Mouse (Mus musculus) limb, embryonic 12.5 days (tissue): ENCODE measurements around the gene Rab3gap2. TPM values are rescaled to one million over a fixed set of nuclear protein-coding genes. Genes with fewer than 3 reads are reported as not detected.

Experiments used
- ATAC-seq: fragments of 200-750 bp; cut with Nextera tagmentation; 2 replicates; pipeline ENCODE4 v1.8.0; 2017; ENCODE audit warnings: low read depth, moderate TSS enrichment; ENCODE audit not compliant: insufficient number of reproducible peaks, insufficient read depth, low FRiP score, low TSS enrichment
- H3K27ac ChIP-seq: fragments of 300-500 bp; sonication (generic); 2 replicates; pipeline ENCODE4 v1.5.1; 2016; ENCODE audit warnings: mild to moderate bottlenecking, moderate library complexity
- H3K27me3 ChIP-seq: fragments of 300-500 bp; sonication (generic); 2 replicates; pipeline ENCODE4 v1.6.1; 2016; ENCODE audit warnings: mild to moderate bottlenecking, moderate library complexity
- H3K36me3 ChIP-seq: fragments of 300-500 bp; sonication (generic); 2 replicates; pipeline ENCODE4 v1.6.1; 2016; ENCODE audit warnings: mild to moderate bottlenecking, moderate library complexity
- H3K4me1 ChIP-seq: fragments of 300-500 bp; sonication (generic); replicated peaks from 2 replicates; pipeline ENCODE4 v1.6.1; 2016
- H3K4me2 ChIP-seq: fragments of 300-500 bp; sonication (generic); 2 replicates; pipeline ENCODE4 v1.6.1; 2016; ENCODE audit warnings: mild to moderate bottlenecking, moderate library complexity
- H3K4me3 ChIP-seq: fragments of 300-500 bp; sonication (generic); replicated peaks from 2 replicates; pipeline ENCODE4 v1.5.1; 2016; ENCODE audit warnings: mild to moderate bottlenecking
- H3K9ac ChIP-seq: fragments of 300-500 bp; sonication (generic); replicated peaks from 2 replicates; pipeline ENCODE4 v1.6.1; 2016; ENCODE audit warnings: mild to moderate bottlenecking, moderate library complexity
- H3K9me3 ChIP-seq: fragments of 300-500 bp; sonication (generic); 2 replicates; pipeline ENCODE4 v1.6.1; 2016; ENCODE audit warnings: mild to moderate bottlenecking, moderate library complexity
- WGBS: fragments of 180-500 bp; shearing (Covaris S2); methylation state at CpG from one replicate; pipeline ENCODE4 v1.1.7; 2016; 5-methylcytosine and 5-hydroxymethylcytosine counted together
- polyA plus RNA-seq: library from polyadenylated mRNA; unstranded; fragments of >200 nt; fragmentation: Nextera tagmentation; extraction: Ambion mirVana; gene quantifications from 2 replicates; pipeline ENCODE4 v1.2.1, GENCODE M21; 2016

Gene Rab3gap2
- polyA plus RNA-seq, 1 experiment from 2014 or later, result 24.6 TPM

- 87% methylated on average over 4 of the region's 4 CpGs for WGBS
- H3K27me3 ChIP-seq, result no peaks in the 10 kb centered on the region
- H3K9me3 ChIP-seq, result no peaks in the 10 kb centered on the region
- no peaks in the 10 kb centered on the region for H3K4me1 ChIP-seq
- H3K4me2 ChIP-seq, result no peak overlapping the region
- no peak for ATAC-seq
- H3K27ac ChIP-seq, result no peak overlapping the region
- no peak overlapping the region for H3K9ac ChIP-seq
- no peak overlapping the region for H3K4me3 ChIP-seq
- H3K36me3 ChIP-seq, result peaks cover 91% of the 10 kb centered on the region
Measured at GRCm38 (mm10) chr1:185285171-185285570, 81.3 kb downstream of the Rab3gap2 start.

GRCm38 (mm10) chr1:185287066-185287465, 83.1 kb downstream of the Rab3gap2 start:
- ATAC-seq, result no peak
- no peak overlapping the region for H3K4me3 ChIP-seq
- no peaks in the 10 kb centered on the region for H3K9me3 ChIP-seq
- WGBS, result 93% methylated on average over 20 of the region's 20 CpGs
- no peaks in the 10 kb centered on the region for H3K4me1 ChIP-seq
- no peak overlapping the region for H3K27ac ChIP-seq
- no peaks in the 10 kb centered on the region for H3K27me3 ChIP-seq
- peaks cover 92% of the 10 kb centered on the region for H3K36me3 ChIP-seq
- H3K9ac ChIP-seq, result no peak overlapping the region
- H3K4me2 ChIP-seq, result no peak overlapping the region

- H3K36me3 ChIP-seq, result peaks cover 93% of the 10 kb centered on the region
- H3K4me3 ChIP-seq, result no peak overlapping the region
- no peak overlapping the region for H3K27ac ChIP-seq
- no peaks in the 10 kb centered on the region for H3K9me3 ChIP-seq
- H3K4me2 ChIP-seq, result no peak overlapping the region
- no peaks in the 10 kb centered on the region for H3K27me3 ChIP-seq
- H3K4me1 ChIP-seq, result no peaks in the 10 kb centered on the region
- ATAC-seq, result no peak
- H3K9ac ChIP-seq, result no peak overlapping the region
- WGBS, result 93% methylated on average over 5 of the region's 5 CpGs
Measured at GRCm38 (mm10) chr1:185289231-185289630, 85.3 kb downstream of the Rab3gap2 start.

GRCm38 (mm10) chr1:185291336-185291735, 87.4 kb downstream of the Rab3gap2 start:
- Histone ChIP-seq H3K9ac (no peak overlapping the region), H3K27me3 (no peaks in the 10 kb centered on the region), H3K27ac (no peak overlapping the region), H3K4me3 (no peak overlapping the region), H3K4me2 (no peak overlapping the region), H3K9me3 (no peaks in the 10 kb centered on the region), H3K4me1 (no peaks in the 10 kb centered on the region), H3K36me3 (peaks cover 95% of the 10 kb centered on the region)
- WGBS, result 73% methylated on average over 4 of the region's 4 CpGs
- no peak for ATAC-seq

GRCm38 (mm10) chr1:185292646-185293360, 88.9 kb downstream of the Rab3gap2 start:
- no peaks in the 10 kb centered on the region for H3K27me3 ChIP-seq
- H3K9me3 ChIP-seq, result no peaks in the 10 kb centered on the region
- 93% methylated on average over 10 of the region's 10 CpGs for WGBS
- no peak overlapping the region for H3K4me2 ChIP-seq
- H3K9ac ChIP-seq, result no peak overlapping the region
- H3K4me3 ChIP-seq, result no peak overlapping the region
- H3K27ac ChIP-seq, result no peak overlapping the region
- peaks cover 96% of the 10 kb centered on the region for H3K36me3 ChIP-seq
- ATAC-seq, result no peak
- H3K4me1 ChIP-seq, result no peaks in the 10 kb centered on the region

GRCm38 (mm10) chr1:185296850-185297249, 92.9 kb downstream of the Rab3gap2 start:
- no peak overlapping the region for H3K9ac ChIP-seq
- H3K4me2 ChIP-seq, result no peak overlapping the region
- ATAC-seq, result no peak
- no peaks in the 10 kb centered on the region for H3K9me3 ChIP-seq
- H3K4me3 ChIP-seq, result no peak overlapping the region
- H3K27me3 ChIP-seq, result no peaks in the 10 kb centered on the region
- H3K36me3 ChIP-seq, result peaks cover 85% of the 10 kb centered on the region
- H3K4me1 ChIP-seq, result no peaks in the 10 kb centered on the region
- 87% methylated on average over 7 of the region's 7 CpGs for WGBS
- H3K27ac ChIP-seq, result no peak overlapping the region

GRCm38 (mm10) chr1:185298496-185298895, 94.6 kb downstream of the Rab3gap2 start:
- Histone ChIP-seq H3K27me3 (no peaks in the 10 kb centered on the region), H3K4me1 (no peaks in the 10 kb centered on the region), H3K4me3 (no peak overlapping the region), H3K9me3 (no peaks in the 10 kb centered on the region), H3K9ac (no peak overlapping the region), H3K36me3 (peaks cover 83% of the 10 kb centered on the region), H3K27ac (no peak overlapping the region), H3K4me2 (no peak overlapping the region)
- ATAC-seq, result no peak
- 90% methylated on average over 8 of the region's 8 CpGs for WGBS

GRCm38 (mm10) chr1:185302816-185303215, 98.9 kb downstream of the Rab3gap2 start:
- Histone ChIP-seq H3K4me3 (no peak overlapping the region), H3K36me3 (peaks cover 59% of the 10 kb centered on the region), H3K27me3 (no peaks in the 10 kb centered on the region), H3K27ac (no peak overlapping the region), H3K4me1 (no peaks in the 10 kb centered on the region), H3K9ac (no peak overlapping the region), H3K9me3 (peaks cover 5% of the 10 kb centered on the region; the same call in 1 of the 2 replicates), H3K4me2 (no peak overlapping the region)
- 92% methylated on average over 6 of the region's 6 CpGs for WGBS
- ATAC-seq, result no peak

GRCm38 (mm10) chr1:185306836-185307235, 102.9 kb downstream of the Rab3gap2 start:
- WGBS, result 96% methylated on average over 12 of the region's 12 CpGs
- H3K36me3 ChIP-seq, result peaks cover 47% of the 10 kb centered on the region
- no peaks in the 10 kb centered on the region for H3K27me3 ChIP-seq
- no peak overlapping the region for H3K27ac ChIP-seq
- peaks cover 5% of the 10 kb centered on the region; the same call in 1 of the 2 replicates for H3K9me3 ChIP-seq
- ATAC-seq, result no peak
- no peaks in the 10 kb centered on the region for H3K4me1 ChIP-seq
- no peak overlapping the region for H3K4me2 ChIP-seq
- H3K9ac ChIP-seq, result no peak overlapping the region
- no peak overlapping the region for H3K4me3 ChIP-seq

- no peak overlapping the region for H3K9ac ChIP-seq
- H3K36me3 ChIP-seq, result peaks cover 46% of the 10 kb centered on the region
- H3K27ac ChIP-seq, result no peak overlapping the region
- H3K27me3 ChIP-seq, result no peaks in the 10 kb centered on the region
- peaks cover 5% of the 10 kb centered on the region; the same call in 1 of the 2 replicates for H3K9me3 ChIP-seq
- H3K4me1 ChIP-seq, result no peaks in the 10 kb centered on the region
- H3K4me2 ChIP-seq, result no peak overlapping the region
- WGBS, result 92% methylated on average over 7 of the region's 7 CpGs
- no peak overlapping the region for H3K4me3 ChIP-seq
- no peak for ATAC-seq
Measured at GRCm38 (mm10) chr1:185307645-185308044, 103.7 kb downstream of the Rab3gap2 start.

- Histone ChIP-seq H3K4me3 (no peak overlapping the region), H3K36me3 (peaks cover 45% of the 10 kb centered on the region), H3K27me3 (no peaks in the 10 kb centered on the region), H3K4me1 (no peaks in the 10 kb centered on the region), H3K9ac (no peak overlapping the region), H3K27ac (no peak overlapping the region), H3K9me3 (peaks cover 5% of the 10 kb centered on the region; the same call in 1 of the 2 replicates), H3K4me2 (no peak overlapping the region)
- no peak for ATAC-seq
- WGBS, result 94% methylated on average over 2 of the region's 2 CpGs
Measured at GRCm38 (mm10) chr1:185308334-185308733, 104.4 kb downstream of the Rab3gap2 start.

- no peak overlapping the region for H3K4me3 ChIP-seq
- ATAC-seq, result no peak
- no peak overlapping the region for H3K9ac ChIP-seq
- peaks cover 48% of the 10 kb centered on the region for H3K36me3 ChIP-seq
- no peaks in the 10 kb centered on the region for H3K4me1 ChIP-seq
- no peak overlapping the region for H3K4me2 ChIP-seq
- H3K27me3 ChIP-seq, result no peaks in the 10 kb centered on the region
- H3K27ac ChIP-seq, result no peak overlapping the region
- 82% methylated on average over 4 of the region's 4 CpGs for WGBS
- peaks cover 5% of the 10 kb centered on the region; the same call in 1 of the 2 replicates for H3K9me3 ChIP-seq
Measured at GRCm38 (mm10) chr1:185308908-185309307, 105.0 kb downstream of the Rab3gap2 start.
